Mouse (Mus musculus): ENCODE measurements around the gene Vps26a.

- TF ChIP-seq CTCF (IDR thresholded peaks at IDR 0.05; ENCODE audit: control insufficient read depth, insufficient read depth, insufficient replicate concordance, low read depth, low read length) (no peak), POLR2A (IDR thresholded peaks at IDR 0.05; ENCODE audit: control insufficient read depth, low read depth, low read length) (no peak)
Measured at GRCm38 (mm10) chr10:62461321-62461720, 25.3 kb downstream of the Vps26a start.
